Mouse (Mus musculus): ENCODE data around the gene Trappc6b.

DNA sequence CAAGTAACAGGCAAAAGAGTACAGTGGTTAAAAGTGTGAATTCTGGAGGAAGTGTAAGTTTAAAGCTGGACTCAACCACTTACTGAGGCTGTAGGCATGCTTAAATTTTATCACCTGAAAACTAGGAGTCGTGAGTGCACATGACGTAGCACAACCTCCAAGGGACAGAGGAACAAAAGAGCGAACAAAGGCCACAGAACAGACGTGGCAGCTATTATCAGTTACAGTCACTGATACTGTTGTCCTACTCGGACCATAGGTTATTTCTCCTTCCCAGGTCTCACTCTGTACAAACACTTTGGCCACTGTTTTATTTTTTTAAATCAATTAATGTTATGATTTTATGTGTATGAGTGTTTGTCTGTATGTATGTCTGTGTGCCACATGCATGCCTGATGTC, 43.5 kb upstream of the Trappc6b start:
- TF ChIP-seq CTCF (IDR thresholded peaks at IDR 0.05; ENCODE audit: control insufficient read depth, insufficient read depth, insufficient read length), result no peak
- TF ChIP-seq MYOD1 (IDR thresholded peaks at IDR 0.05; ENCODE audit: control insufficient read depth, insufficient read length, low read depth), result no peak
- no peak for TF ChIP-seq MYOG (IDR thresholded peaks at IDR 0.05; ENCODE audit: control insufficient read depth, extremely low read depth, insufficient read length)
- TF ChIP-seq MAX (IDR thresholded peaks at IDR 0.05), result no peak
- TF ChIP-seq CEBPB (IDR thresholded peaks at IDR 0.05; ENCODE audit: low read depth), result no peak
- no peak for TF ChIP-seq USF1 (IDR thresholded peaks at IDR 0.05; ENCODE audit: low read depth)
- TF ChIP-seq FOSL1 (IDR thresholded peaks at IDR 0.05; ENCODE audit: insufficient read depth, low read length, poor library complexity, severe bottlenecking), result no peak

All from C2C12 (cell line).